Mouse (Mus musculus): ENCODE measurements around the gene Ctf1.
"Not testable (repeated sequence)": the region's sequence is repeated elsewhere in the genome, so short reads cannot be mapped to it uniquely, and the experiment has no call there.

The Ctf1 gene

DNA sequence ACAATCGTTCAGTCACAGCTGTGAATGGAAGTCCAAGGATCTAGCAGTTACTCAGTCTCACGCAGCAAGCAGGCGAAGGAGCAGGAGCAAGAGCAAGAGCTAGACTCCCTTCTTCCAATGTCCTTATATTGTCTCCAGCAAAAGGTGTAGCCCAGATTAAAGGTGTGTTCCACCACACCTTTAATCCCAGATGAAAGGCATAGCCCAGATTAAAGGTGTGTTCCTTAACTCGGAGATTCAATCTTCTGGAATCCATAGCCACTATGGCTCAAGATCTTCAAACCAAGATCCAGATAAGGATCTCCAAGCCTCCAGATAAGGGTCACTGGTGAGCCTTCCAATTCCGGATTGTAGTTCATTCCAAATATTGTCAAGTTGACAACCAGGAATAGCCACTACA, 19.5 kb downstream of the Ctf1 start, which contains the start of gene Ctf2:
TSS of gene Ctf2 (minus strand) at position 101 of the 400 bp plus-strand sequence.
- DNase-seq (ENCODE audit: low read depth, low spot score) = not testable (repeated sequence)

DNA sequence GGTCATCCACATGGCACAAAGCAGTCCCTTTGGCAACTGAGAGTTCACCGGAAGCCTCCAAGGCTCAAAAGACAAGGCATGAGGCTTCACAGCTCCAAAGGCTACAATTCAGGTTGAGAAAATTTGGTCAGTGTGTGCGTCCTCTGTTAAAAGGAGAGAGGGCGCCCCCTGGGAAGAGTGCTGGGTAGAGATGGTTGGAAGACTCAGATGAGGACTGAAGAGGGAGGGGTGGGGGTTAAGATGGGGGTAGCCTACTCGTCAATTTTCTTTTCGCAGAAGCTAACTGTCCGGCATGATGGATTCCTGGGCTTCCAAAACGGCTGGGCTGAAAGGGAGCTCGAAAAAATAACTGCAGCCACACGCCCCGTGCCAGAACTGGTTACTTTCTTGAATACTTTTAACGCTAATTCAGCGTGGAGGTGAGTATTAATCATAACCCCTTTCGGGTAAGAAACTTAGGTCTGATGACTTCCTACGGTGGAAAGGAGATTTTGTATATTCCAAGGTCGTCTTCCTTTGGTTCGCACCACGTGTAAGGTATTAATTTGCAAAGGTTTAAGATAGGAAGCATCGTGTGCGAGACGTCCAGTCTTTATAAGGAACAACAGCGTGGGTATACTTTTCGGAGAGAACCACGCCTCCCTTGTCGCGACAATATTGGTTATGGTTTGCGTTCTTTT, 32.0 kb downstream of the Ctf1 start, which contains the start of gene Fbxl19:
TSS of gene Fbxl19 (plus strand) at position 178 of the 680 bp plus-strand sequence.
- DNase-seq (ENCODE audit: low read depth, low spot score) = peak; percentile 87

DNA sequence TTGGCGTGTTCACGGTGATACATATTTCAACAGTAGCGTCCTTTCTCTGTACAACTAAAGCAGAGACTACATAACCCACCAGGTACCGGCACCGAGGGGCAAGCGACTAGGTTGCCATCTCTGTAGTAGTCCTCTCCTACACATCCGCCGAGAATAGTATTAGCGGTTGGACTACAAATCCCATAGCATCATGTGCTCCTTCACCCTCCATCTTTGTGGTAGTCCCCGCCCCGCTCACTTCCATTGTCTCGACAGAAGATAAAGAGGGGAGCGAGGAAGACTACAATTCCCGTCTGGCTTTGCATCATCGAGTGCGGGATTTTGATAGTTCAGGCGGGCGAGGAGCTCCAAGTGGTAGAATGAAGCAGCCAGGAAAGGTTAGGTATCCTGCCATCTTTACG, 32.7 kb downstream of the Ctf1 start:
- peak; percentile 98 for DNase-seq (ENCODE audit: low read depth, low spot score)

DNA sequence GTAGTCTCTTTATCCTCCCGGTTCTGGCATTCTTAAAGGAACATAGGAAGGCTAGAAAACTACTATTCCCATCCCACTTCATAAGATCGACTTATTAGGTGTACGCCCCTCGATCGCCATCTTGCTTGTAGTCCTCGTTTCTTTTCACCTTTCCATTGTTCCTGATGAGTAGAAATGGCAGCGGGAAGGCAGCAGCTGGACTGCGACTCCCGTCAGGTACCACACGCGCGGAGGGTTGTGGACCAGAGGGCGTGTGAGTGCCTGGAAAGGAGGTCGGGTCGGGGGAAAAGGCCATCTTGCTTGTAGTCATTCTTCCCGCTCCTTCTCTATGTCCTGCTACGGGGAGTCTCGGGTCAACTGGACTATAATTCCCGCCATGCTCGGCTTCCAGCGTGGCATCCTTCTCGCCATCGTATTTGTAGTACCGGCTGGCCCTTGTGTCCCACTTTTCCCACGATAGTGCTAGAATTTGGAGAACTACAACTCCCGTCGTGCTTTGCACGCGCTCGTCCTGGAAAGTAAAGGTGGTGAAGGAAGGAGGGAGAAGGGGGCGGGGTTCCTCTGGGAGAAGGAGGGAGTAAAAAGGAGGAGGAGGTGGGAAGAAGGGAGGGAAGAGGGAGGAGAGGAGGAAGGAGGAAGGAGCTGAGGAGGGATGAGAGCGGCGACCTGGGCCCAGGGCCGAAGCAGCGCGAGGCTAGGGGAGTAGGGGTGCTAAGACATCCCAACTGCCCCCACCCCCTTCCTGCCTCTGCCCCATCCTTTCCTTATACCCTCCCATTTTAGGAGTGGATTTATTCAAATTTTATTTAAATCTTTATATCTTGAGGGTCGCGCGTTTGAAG, 33.3 kb downstream of the Ctf1 start:
- peak; percentile 98 for DNase-seq (ENCODE audit: low read depth, low spot score)

DNA sequence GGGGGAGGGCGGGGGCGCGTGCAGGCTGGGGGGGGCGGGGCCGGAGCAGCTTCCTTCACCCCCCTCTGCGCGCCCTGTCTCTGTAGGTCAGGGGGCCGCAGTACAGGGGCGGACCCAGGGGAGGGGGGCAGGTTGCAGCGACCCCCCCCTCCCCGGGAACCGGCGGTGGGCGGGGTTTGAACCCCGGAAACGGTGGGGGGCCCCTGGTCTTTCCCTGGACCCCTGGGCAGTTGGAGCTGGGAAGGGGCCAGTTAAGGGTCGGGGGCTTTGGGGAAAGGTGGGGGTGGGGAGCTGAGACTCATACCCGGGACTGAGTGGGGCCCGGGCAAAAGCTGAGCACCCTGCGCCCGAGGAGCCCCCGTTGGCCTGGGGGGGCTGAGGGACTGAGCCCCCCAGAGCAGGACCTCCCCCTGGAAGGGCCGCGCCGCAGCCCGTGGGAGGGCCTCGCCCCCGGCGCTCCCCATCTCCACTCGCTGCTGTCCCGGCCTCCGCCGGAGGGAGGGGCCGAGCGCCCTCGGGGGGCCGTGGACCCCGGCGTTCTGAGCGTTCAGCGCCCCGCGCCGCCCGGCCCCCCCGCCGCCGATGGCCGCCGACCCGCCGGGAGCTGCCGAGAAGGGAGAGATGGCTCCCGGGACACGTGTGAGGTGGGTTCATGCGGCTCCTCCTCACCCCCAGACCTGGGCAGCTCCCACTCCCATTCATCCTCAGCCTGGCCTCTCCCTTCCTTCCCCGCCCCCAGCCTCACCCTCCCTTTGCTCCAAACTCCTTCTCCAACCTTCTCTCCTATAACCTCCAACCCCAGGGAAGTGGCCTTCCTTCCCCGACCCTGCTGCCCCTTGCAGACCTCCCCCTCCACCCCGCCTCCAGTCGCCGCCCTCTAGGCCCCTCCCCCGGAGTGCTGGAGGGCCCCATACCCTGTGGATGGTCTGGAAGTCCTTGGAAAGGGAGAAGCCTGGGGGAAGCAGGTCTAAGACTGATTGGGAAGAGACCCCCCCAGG, 34.3 kb downstream of the Ctf1 start:
- peak; percentile 83 for DNase-seq (ENCODE audit: low read depth, low spot score)

DNA sequence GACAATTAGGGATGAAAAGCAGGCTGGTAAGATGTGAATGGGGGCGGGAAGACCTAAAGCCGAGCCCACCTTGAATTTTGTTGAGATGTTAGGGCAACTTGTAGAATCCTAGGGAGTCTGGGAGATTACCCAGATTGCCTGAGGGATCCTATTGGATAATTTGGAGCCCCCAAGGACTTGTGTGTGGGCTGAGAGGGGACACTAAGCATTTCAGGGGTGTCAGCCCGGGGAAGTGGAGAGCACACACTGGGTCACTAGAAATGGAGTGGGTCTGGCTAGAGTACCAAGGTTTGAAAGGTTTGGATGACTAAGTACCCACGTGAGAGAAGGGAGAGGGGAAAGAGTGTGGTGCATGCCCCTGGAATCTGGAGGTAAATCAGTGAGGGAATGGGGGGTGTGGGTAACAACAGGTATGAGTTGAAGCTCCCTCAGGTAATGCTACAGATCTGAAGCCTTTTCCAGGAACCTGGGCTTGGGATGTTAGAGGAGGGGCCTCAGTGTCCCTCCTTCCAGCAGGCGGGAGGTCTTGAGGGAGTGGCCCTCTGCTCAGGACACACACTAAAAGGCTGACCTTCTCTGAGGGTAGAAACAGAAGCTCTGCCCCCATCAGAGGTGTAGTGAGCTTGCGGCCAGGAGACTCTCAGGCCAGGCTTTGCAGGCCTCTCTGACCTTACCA, 35.2 kb downstream of the Ctf1 start:
- DNase-seq (ENCODE audit: low read depth, low spot score) = peak; percentile 43

DNA sequence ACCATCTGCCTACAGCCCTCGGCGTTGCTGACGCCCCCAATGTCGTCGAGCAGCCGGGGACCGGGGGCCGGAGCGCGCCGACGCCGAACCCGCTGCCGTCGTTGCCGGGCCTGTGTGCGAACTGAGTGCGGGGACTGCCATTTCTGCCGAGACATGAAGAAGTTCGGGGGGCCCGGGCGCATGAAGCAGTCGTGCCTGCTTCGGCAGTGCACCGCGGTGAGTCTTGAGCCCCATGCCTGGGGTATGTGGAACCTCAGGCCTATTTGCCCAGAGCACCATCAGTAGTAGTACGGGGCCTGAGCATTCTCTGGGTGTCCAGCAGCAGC, 35.7 kb downstream of the Ctf1 start:
- DNase-seq (ENCODE audit: low read depth, low spot score) = no peak

DNA sequence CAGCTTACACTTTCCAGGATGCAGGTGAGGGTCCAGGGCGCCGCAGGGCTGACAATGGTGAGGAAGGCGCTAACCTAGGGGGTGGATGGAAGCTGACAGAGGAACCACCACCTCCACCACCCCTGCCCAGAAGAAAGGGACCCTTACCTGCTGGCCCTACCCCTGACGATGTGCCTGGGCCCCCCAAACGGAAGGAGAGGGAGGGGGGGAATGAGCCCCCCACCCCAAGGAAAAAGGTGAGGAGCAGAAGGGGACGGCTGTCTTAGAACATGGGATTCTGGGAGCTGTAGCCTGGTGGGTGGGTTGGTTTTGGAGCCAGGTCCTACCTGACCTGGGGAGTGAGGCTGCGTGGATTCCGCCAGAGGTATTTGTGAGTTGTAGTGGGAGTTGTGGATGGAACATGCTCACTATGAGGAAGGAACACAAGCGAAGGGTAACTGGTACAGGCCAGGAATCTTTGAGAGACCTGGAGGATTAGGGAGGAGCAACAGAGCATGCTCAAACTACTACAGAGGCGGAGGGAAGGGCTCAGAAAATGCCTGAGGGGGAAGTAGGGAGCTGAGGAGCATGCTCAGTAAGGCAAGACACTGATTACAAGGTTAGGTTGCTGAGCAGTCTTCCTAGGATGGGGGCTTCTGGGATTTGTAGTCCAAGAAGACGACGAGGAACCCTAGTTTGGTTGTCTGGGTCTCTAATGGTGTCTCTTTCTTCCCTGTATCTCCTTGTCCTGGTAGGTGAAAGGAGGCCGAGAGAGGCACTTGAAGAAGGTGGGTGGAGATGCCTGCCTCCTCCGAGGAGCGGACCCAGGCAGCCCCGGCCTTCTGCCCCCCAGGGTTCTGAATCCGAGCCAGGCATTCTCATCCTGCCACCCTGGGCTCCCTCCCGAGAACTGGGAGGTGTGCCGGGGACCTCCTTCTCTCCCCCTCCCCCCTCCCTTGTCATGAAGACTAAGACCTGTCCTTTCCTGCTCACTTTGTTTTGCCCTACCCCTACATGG, 37.9 kb downstream of the Ctf1 start:
- DNase-seq (ENCODE audit: low read depth, low spot score) = peak; percentile 95

DNA sequence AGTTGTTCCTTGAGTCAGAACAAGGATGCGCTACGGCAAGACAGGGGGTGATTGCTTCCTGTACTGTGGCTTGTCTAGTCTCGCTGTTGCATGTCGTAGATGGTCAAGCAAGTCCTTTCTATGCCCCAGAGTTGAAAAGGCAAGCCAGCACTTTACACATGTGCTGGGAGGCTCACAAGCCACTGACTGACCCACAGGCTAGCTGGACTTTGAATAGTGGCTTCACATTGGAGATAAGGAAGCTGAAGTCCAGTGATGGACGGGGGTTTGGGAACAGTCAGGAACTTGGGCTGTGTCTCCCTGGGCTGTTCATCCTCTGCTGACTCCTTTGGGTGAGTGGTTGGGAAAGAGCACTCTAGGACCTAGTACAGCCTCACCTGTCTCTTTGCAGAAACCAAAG, 39.1 kb downstream of the Ctf1 start:
- no peak for DNase-seq (ENCODE audit: low read depth, low spot score)

DNA sequence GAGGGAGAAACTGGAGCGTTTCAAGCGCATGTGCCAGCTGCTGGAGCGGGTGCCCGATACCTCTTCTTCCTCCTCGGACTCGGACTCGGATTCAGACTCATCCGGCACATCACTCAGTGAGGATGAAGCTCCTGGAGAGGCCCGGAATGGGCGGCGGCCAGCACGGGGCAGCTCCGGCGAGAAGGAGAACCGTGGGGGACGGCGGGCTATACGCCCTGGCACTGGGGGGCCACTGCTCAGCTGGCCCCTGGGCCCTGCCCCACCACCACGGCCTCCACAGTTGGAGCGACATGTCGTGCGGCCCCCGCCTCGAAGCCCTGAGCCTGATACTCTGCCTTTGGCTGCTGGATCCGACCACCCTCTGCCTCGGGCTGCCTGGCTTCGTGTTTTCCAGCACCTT, 39.5 kb downstream of the Ctf1 start:
- no peak for DNase-seq (ENCODE audit: low read depth, low spot score)

DNA sequence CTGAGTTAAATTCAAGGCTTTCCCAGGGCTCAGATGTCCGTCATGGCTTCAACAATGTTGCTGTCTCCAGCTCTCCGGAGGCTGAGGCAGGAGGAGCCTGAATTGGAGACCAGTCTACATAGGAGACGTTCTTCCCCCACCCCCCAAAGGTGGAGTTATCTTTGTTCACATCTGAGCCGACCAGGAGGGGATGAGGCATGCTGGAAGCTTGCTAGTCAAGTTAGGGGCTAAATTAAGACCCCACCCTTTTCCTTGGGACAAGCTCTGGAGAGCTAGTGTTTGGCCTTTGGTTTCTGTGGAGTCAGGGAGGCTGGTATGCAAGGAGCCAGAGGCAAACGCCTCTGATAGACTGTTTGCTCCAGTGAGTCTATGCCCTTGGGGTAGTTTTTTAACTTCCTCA, 40.6 kb downstream of the Ctf1 start:
- peak; percentile 51 for DNase-seq (ENCODE audit: low read depth, low spot score)

DNA sequence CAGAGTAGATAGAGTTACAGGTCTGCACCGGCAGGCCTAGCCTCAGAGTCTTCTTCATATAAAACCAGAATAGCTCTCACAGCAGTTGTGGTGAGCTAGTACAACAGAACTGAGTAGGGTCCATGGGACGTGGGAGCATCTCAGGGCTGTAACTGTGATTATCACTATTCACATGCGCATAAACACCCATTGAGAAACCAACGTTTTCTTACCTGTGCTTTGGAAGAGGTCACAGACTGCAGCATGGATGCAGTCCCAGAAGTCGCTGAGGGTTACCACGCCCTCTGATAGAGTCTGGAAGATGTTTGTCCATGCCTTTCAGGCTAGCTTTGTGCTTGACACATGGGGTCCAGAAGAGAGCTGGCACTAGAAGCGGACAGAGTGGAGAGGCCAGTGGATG, 41.2 kb downstream of the Ctf1 start:
- DNase-seq (ENCODE audit: low read depth, low spot score) = peak; percentile 53

DNA sequence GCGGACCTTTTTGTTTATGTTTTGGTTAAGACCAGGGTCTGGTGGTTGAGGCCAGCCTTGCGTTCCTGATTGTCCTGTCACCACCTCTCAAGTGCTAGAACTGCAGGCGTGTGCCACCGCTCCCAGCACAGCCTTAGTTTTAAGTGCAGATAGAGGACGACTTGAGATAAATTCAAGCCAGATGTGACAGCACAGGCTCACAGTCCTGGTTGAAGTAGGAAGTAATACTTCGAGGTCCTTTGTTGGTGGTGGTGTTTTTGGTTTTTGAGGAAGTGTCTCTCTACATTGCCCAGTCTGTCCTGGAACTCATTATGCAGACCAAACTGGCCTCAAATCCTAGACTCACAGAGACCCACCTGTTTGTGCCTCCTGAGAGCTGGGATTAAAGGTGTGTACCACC, 47.2 kb downstream of the Ctf1 start:
- no peak for DNase-seq (ENCODE audit: low read depth, low spot score)

DNA sequence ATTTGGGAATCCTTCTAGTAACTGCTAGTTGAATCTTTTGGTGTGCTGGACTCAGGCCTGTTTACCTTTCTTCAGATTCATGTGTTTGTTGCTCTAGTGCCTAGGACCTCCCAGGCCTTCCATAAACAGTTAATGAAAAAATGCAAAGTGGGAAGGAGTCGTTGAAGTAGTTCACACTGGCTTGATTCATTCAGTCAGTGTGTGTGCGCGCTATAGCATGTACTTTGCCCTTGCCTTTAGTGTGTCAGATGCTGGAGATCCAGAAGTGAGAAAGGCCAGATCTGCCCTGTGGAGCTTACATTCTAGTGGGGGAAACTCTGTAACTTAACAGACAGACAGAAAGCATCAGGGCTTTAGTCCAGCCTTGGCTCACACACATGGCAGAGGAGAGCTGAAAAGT, 47.9 kb downstream of the Ctf1 start:
- DNase-seq (ENCODE audit: low read depth, low spot score) = no peak

DNA sequence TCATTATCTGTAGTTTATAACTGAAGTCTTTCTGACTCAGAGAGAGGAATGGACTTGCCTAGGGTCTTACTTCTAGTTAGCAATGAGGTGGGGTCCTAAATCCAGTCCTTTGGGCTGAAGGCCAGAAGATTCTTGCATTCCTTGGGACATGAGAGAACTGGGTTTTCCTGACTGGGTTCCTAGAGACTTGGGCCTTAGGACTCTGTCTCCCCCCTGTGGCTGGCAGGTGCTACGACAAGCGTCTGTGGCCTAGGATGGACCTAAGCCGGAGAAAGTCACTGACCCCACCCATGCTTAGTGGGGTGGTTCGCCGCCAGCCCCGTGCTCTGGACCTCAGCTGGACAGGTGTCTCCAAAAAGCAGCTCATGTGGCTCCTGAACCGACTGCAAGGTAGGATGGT, 48.5 kb downstream of the Ctf1 start:
- peak; percentile 80 for DNase-seq (ENCODE audit: low read depth, low spot score)

DNA sequence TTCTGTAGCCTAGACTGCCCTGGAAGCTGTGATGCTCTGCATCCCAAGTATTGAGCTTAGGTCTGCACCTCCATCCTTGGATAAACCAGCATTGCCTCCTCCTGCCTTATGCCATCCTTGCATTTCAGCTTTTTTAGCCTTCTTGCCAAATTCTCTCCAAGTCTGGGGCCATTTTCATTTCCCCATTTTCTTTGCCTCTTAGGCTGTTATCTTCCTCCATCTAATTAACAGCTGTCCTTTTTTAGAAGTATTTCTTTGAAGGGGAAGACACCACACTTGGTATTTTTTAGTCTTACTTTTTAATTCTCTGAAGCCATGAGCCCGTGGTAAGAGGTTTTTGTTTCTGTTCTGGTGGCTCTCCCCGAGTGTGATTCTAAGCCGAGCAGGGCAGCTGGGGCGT, 51.1 kb downstream of the Ctf1 start:
- no peak for DNase-seq (ENCODE audit: low read depth, low spot score)

DNA sequence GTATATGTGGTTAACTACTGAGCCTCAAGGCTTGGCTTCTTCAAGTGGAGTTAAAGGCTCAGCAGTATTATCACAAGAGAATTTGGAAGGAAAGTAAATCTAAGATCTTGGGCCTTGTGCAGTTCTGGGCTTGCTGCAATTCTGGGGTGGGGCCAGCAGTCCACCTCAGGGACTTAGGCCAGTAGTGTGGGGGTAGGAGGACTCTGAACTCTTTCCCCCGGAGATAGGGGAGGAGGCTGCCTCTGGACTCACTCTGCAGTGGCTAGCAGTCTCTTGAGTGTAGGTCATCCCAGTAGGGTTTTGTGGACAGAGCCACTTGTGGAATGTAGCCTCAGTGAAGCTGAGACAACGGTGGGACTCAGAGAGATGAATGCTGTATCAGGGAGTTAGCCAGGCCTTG, 53.2 kb downstream of the Ctf1 start:
- DNase-seq (ENCODE audit: low read depth, low spot score) = no peak

DNA sequence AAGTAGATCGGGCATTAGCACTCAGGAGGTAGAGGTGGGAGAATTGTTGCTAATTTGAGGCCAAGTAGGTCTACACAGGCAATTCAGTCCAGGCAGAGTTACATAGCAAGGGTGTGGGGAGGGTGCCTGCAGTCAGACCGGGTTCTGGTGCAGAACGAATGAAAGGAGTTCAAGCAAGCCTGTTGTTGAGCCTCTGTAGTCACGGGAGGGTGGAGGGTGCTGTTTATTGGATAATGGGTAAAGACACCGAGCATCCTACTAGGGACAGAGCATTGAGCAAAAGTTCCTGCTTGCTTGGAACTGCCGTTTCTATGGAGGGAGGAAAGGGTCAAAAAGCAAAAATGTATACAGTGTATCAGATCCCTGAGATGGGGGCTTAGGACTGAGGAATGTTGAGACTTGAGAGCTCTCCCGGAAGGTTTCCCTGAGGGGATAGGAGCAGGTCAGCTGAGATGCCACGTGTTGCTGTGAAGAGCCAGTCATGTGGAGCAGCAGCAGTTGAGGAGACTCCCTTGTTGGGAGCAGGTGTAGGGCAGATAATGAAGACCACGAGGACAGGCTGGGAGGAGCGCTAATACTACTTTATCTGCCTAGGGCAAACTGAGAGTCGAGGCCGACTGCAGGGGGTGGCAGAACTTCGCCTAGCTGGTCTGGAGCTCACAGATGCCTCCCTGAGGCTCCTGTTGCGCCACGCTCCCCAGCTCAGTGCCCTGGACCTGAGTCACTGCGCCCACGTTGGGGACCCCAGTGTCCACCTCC, 54.5 kb downstream of the Ctf1 start:
- DNase-seq (ENCODE audit: low read depth, low spot score) = peak; percentile 33

Data from ES-CJ7 (cell line).